Mouse (Mus musculus) C2C12 (cell line): ENCODE measurements around the gene Gm5105.

Source experiments
- CEBPB ChIP-seq: IDR thresholded peaks from one replicate; pipeline ENCODE4 v1.6.1; 2011; ENCODE audit warnings: low read depth, mild to moderate bottlenecking, control low read depth, moderate library complexity
- CTCF ChIP-seq: IDR thresholded peaks from one replicate; pipeline ENCODE4 v1.5.1; 2011; ENCODE audit not compliant: control insufficient read depth, insufficient read depth, insufficient read length
- FOSL1 ChIP-seq: IDR thresholded peaks from one replicate; pipeline ENCODE4 v1.8.0; 2011; ENCODE audit warnings: mild to moderate bottlenecking, low read length; ENCODE audit not compliant: poor library complexity, insufficient read depth, severe bottlenecking
- MAX ChIP-seq: IDR thresholded peaks from one replicate; pipeline ENCODE4 v1.6.1; 2011; ENCODE audit warnings: mild to moderate bottlenecking, control low read depth
- MYOD1 ChIP-seq: IDR thresholded peaks from one replicate; pipeline ENCODE4 v1.6.1; 2011; ENCODE audit warnings: low read depth; ENCODE audit not compliant: control insufficient read depth, insufficient read length
- MYOG ChIP-seq: IDR thresholded peaks from one replicate; pipeline ENCODE4 v1.6.1; 2011; ENCODE audit not compliant: control insufficient read depth, insufficient read length; ENCODE audit errors: extremely low read depth
- USF1 ChIP-seq: IDR thresholded peaks from one replicate; pipeline ENCODE4 v1.6.1; 2011; ENCODE audit warnings: low read depth, mild to moderate bottlenecking, control low read depth, moderate library complexity

- no peak for TF ChIP-seq CTCF
- no peak for TF ChIP-seq USF1
- TF ChIP-seq MYOD1: peak; percentile 94
- TF ChIP-seq MAX: peak; percentile 85
- TF ChIP-seq FOSL1: peak; percentile 36
- TF ChIP-seq CEBPB: no peak
- TF ChIP-seq MYOG: no peak
These were observed 36.5 kb upstream of the Gm5105 start for GRCm38 (mm10) chr3:138103690-138104089.
